Mouse (Mus musculus): ENCODE measurements around the gene Cd3eap.

DNA sequence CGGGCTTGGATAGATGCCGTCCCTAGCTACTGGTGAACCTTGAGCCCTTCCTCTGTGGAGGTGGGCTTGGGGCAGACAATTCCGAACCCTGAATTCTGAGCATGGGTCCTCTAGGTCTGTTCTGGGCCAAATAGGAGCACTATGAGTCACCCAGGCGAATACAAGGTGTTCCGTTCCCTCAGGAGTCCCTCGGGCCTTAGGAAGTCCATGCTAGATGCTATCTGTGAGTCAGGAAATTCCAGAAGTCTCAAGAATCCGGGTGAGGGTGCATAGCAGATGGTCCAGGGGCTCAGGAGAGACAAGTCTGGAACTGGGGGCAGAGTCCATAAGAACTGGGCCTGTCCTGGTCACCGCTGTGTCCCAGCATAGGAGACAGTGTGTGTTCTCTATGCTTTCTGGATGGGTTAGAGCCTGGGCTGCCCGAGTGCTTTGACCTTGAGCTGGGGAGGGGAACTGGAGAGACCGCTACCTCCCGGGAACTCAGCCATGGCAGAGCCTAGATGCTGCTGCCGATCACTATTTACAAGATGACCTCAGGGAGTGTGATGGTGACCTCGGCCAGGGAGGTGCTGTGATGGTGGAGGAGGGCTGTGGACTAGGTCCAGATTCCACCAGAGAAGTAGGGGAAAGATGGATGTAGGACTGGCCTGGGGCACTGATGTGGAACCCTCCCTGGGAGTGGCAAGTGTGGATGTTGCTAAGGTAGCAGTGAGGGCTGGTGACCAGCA, 9.9 kb downstream of the Cd3eap start:
- TF ChIP-seq POLR2A (IDR thresholded peaks at IDR 0.05; ENCODE audit: borderline replicate concordance, extremely low read depth, low read depth, low read length) (no peak), CTCF (IDR thresholded peaks at IDR 0.05; ENCODE audit: insufficient read depth, low read length) (no peak)
